Mouse (Mus musculus) thymus, adult 2 months (tissue): ENCODE results near the gene Frat2.

Source experiments
- CTCF ChIP-seq: fragments of 200-500 bp; IDR thresholded peaks from 2 replicates; pipeline ENCODE4 v1.5.1; 2012; ENCODE audit warnings: mild to moderate bottlenecking, control low read depth, low read length, moderate library complexity, borderline replicate concordance; ENCODE audit not compliant: control insufficient read depth, poor library complexity, insufficient read depth; ENCODE audit errors: extremely low read depth
- POLR2A ChIP-seq: fragments of 200-500 bp; IDR thresholded peaks from 2 replicates; pipeline ENCODE4 v1.6.1; 2012; ENCODE audit warnings: mild to moderate bottlenecking, low read length, control low read depth, moderate library complexity; ENCODE audit not compliant: control insufficient read depth, poor library complexity, insufficient read depth; ENCODE audit errors: extremely low read depth

- TF ChIP-seq CTCF (no peak), POLR2A (no peak)
Measured at GRCm38 (mm10) chr19:41810074-41810473, 37.9 kb downstream of the Frat2 start.
